Mouse (Mus musculus) heart, postnatal 0 days (tissue): Measurements from ENCODE around the gene St7l. TPM values are rescaled to one million over a fixed set of nuclear protein-coding genes. Genes with fewer than 3 reads are reported as not detected.
A peak's percentile ranks its signal among the peaks of the same experiment; 100 is the strongest.

Experiments
- ATAC-seq: fragments of 200-750 bp; cut with Nextera tagmentation; 2 replicates; pipeline ENCODE4 v1.8.0; 2017; ENCODE audit warnings: low read depth, moderate number of reproducible peaks, moderate library complexity; ENCODE audit not compliant: insufficient read depth
- DNase-seq: peaks from one replicate; pipeline ENCODE4 v3.0.0-alpha.2; 2016; ENCODE audit warnings: low spot score
- H3K27ac ChIP-seq: fragments of 300-500 bp; sonication (generic); 2 replicates; pipeline ENCODE4 v1.5.1; 2014; ENCODE audit warnings: low read depth, mild to moderate bottlenecking
- H3K27me3 ChIP-seq: fragments of 300-500 bp; sonication (generic); 2 replicates; pipeline ENCODE4 v1.6.1; 2014; ENCODE audit warnings: low read length, mixed read lengths; ENCODE audit not compliant: control insufficient read depth, insufficient read depth
- H3K36me3 ChIP-seq: fragments of 300-500 bp; sonication (generic); replicated peaks from 2 replicates; pipeline ENCODE4 v1.6.1; 2014; ENCODE audit warnings: low read length, mixed read lengths; ENCODE audit not compliant: control insufficient read depth, insufficient read depth
- H3K4me1 ChIP-seq: fragments of 300-500 bp; sonication (generic); 2 replicates; pipeline ENCODE4 v1.6.1; 2014; ENCODE audit warnings: antibody characterized with exemption; ENCODE audit not compliant: control insufficient read depth, insufficient read depth
- H3K4me2 ChIP-seq: fragments of 300-500 bp; sonication (generic); 2 replicates; pipeline ENCODE4 v1.6.1; 2014; ENCODE audit warnings: low read depth, mild to moderate bottlenecking, low read length, moderate library complexity
- H3K4me3 ChIP-seq: fragments of 300-500 bp; sonication (generic); 2 replicates; pipeline ENCODE4 v1.5.1; 2014; ENCODE audit warnings: low read depth, low read length
- H3K9ac ChIP-seq: fragments of 300-500 bp; sonication (generic); replicated peaks from 2 replicates; pipeline ENCODE4 v1.6.1; 2014; ENCODE audit warnings: low read depth, low read length, mixed read lengths
- H3K9me3 ChIP-seq: fragments of 300-500 bp; sonication (generic); replicated peaks from 2 replicates; pipeline ENCODE4 v1.6.1; 2016; ENCODE audit warnings: low read length; ENCODE audit not compliant: control insufficient read depth
- CTCF ChIP-seq: IDR thresholded peaks from 2 replicates; pipeline ENCODE4 v1.5.1; 2016; ENCODE audit warnings: antibody characterized with exemption, control low read depth, low read depth
- EP300 ChIP-seq: IDR thresholded peaks from 2 replicates; pipeline ENCODE4 v1.6.1; 2016; ENCODE audit warnings: antibody characterized with exemption, low read depth
- WGBS: fragments of 180-500 bp; shearing (Covaris S2); extraction: QIAGEN DNeasy Blood & Tissue Kit; methylation state at CpG from one replicate; pipeline ENCODE4 v1.1.7; 2014; 5-methylcytosine and 5-hydroxymethylcytosine counted together
- polyA plus RNA-seq: library from polyadenylated mRNA; unstranded; fragments of >200 nt; fragmentation: Nextera tagmentation; extraction: Ambion mirVana; gene quantifications from 2 replicates; pipeline ENCODE4 v1.2.1, GENCODE M21; 2015
- total RNA-seq: library from RNA; depleted of rRNA; stranded (reverse); fragments of >200 nt; gene quantifications from 2 replicates; pipeline ENCODE4 v1.2.3, GENCODE M21; 2014; ENCODE audit warnings: low replicate concordance; rRNA removed

Gene St7l
- total and polyA plus RNA-seq, 2 experiments from 2014 or later, result 14.2 to 23.7 TPM

- H3K4me1 ChIP-seq, result 0 out of 2 replicates have a peak, but pooled peaks cover 10% of the 10 kb centered on the region
- WGBS, result 30% methylated on average over 12 of the region's 13 CpGs
Measured at GRCm38 (mm10) chr3:104963331-104964276, 99.8 kb downstream of the St7l start.

GRCm38 (mm10) chr3:104965070-104965855, 101.5 kb downstream of the St7l start:
- ATAC-seq, result no peak
- WGBS, result 68% methylated on average over 8 of the region's 8 CpGs
- no peak for DNase-seq
- Histone ChIP-seq H3K9me3 (no peaks in the 10 kb centered on the region), H3K4me1 (0 out of 2 replicates have a peak, but pooled peaks cover 10% of the 10 kb centered on the region), H3K4me3 (no peak overlapping the region), H3K4me2 (no peak overlapping the region), H3K36me3 (no peaks in the 10 kb centered on the region), H3K9ac (no peak overlapping the region), H3K27ac (no peak overlapping the region), H3K27me3 (peaks cover 37% of the 10 kb centered on the region)
- no peak for TF ChIP-seq CTCF
- TF ChIP-seq EP300, result no peak

More at GRCm38 (mm10) chr3:104963331-104964276, 99.8 kb downstream of the St7l start:
- Histone ChIP-seq H3K4me3 (no peak overlapping the region), H3K27me3 (peaks cover 51% of the 10 kb centered on the region), H3K9ac (no peak overlapping the region), H3K36me3 (no peaks in the 10 kb centered on the region), H3K4me2 (no peak overlapping the region), H3K27ac (no peak overlapping the region), H3K9me3 (no peaks in the 10 kb centered on the region)
- TF ChIP-seq CTCF, result no peak
- TF ChIP-seq EP300, result no peak
- DNase-seq (no peak), ATAC-seq (no peak)

GRCm38 (mm10) chr3:104965991-104966554, 102.3 kb downstream of the St7l start:
- H3K4me2 ChIP-seq, result no peak overlapping the region
- no peak overlapping the region for H3K9ac ChIP-seq
- no peaks in the 10 kb centered on the region for H3K36me3 ChIP-seq
- 82% methylated on average over 7 of the region's 7 CpGs for WGBS
- no peaks in the 10 kb centered on the region for H3K9me3 ChIP-seq
- peaks cover 29% of the 10 kb centered on the region for H3K27me3 ChIP-seq
- no peak overlapping the region for H3K4me3 ChIP-seq
- ATAC-seq, result no peak
- TF ChIP-seq EP300, result no peak
- no peak for TF ChIP-seq CTCF
- H3K4me1 ChIP-seq, result 0 out of 2 replicates have a peak, but pooled peaks cover 10% of the 10 kb centered on the region
- H3K27ac ChIP-seq, result no peak overlapping the region
- no peak for DNase-seq

DNA sequence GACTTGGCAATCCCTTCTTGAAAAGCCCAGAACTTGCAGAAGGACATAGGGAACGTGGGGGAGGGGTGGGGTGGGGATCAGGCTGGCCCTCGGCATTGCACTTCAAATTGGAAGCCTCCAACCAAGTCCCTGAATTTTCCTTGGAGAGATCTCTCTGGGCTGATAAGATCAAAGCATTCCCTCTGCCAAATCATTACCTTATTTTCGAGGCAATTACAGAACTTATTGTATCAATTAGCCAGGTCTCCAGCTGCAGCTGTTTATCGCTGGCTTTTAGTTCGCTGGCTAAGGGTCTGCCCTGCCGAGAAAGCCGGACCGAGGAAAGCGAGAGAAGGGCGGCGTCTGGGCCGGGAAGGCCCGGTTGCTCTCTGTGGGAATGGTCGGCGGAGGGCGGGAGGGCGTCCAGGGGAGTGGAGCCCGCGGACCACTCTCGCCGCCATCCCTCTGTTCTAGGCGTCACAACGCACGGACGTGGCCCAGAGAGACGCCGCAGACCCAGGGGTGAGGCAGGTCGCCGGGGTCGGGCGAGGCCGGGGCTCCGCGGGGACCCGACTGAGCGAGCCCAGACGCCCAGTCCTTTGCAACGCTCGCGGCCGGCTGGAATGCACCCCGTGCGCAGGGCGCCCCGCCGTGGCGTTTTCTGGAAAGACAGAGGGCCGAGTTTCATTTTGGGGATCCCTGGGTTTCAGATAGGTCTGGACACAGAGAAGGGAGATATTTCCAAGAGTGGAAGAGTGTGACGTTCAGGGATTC, 103.9 kb downstream of the St7l start:
- peak overlapping the region; percentile 76 for H3K9ac ChIP-seq
- H3K36me3 ChIP-seq, result no peaks in the 10 kb centered on the region
- DNase-seq (peak; percentile 65), ATAC-seq (peak; percentile 82)
- peak; percentile 75 for TF ChIP-seq CTCF
- TF ChIP-seq EP300, result no peak
- peaks cover 13% of the 10 kb centered on the region for H3K27me3 ChIP-seq
- H3K9me3 ChIP-seq, result no peaks in the 10 kb centered on the region
- no peaks in the 10 kb centered on the region for H3K4me1 ChIP-seq
- peak overlapping the region; percentile 82 for H3K4me2 ChIP-seq
- H3K4me3 ChIP-seq, result peak overlapping the region; percentile 61
- peak overlapping the region; percentile 74 for H3K27ac ChIP-seq
- WGBS, result 2% methylated on average over 49 of the region's 49 CpGs

Other genes starting within 250 kb of the St7l start
- 213 and 255 TPM in 2 replicates for gene Slc16a1, start 225.3 kb upstream of the St7l start, total RNA-seq
- gene Slc16a1, start 225.3 kb upstream of the St7l start, polyA plus RNA-seq, result 73.4 and 104 TPM in 2 replicates
- gene Ppm1j, start 82.9 kb upstream of the St7l start, total RNA-seq, result 49.4 and 84.0 TPM in 2 replicates
- 59.0 and 67.8 TPM in 2 replicates for gene Ppm1j, start 82.9 kb upstream of the St7l start, polyA plus RNA-seq
- 0.77 and 1.1 TPM in 2 replicates for gene Fam19a3, start 82.2 kb upstream of the St7l start, total RNA-seq
- 1.1 TPM in 2 replicates for gene Fam19a3, start 82.2 kb upstream of the St7l start, polyA plus RNA-seq
- 165 and 170 TPM in 2 replicates for gene Rhoc, start 75.6 kb upstream of the St7l start, total RNA-seq
- 165 and 170 TPM in 2 replicates for gene Rhoc, start 75.6 kb upstream of the St7l start, polyA plus RNA-seq
- 19.9 and 20.2 TPM in 2 replicates for gene Mov10, start 45.4 kb upstream of the St7l start, total RNA-seq
- 13.2 and 14.0 TPM in 2 replicates for gene Mov10, start 45.4 kb upstream of the St7l start, polyA plus RNA-seq
- 141 and 143 TPM in 2 replicates for gene Capza1, start 500 bp downstream of the St7l start, total RNA-seq
- 95.5 and 98.4 TPM in 2 replicates for gene Capza1, start 500 bp downstream of the St7l start, polyA plus RNA-seq
- gene Wnt2b, start 97.9 kb downstream of the St7l start, total RNA-seq, result 0.80 and 1.4 TPM in 2 replicates
- 0.23 and 0.34 TPM in 2 replicates for gene Wnt2b, start 97.9 kb downstream of the St7l start, polyA plus RNA-seq
- 8.9 and 15.0 TPM in 2 replicates for gene Cttnbp2nl, start 189.1 kb downstream of the St7l start, total RNA-seq
- gene Cttnbp2nl, start 189.1 kb downstream of the St7l start, polyA plus RNA-seq, result 12.6 and 13.5 TPM in 2 replicates
- not detected in 2 replicates for gene 4930564D02Rik, start 202.8 kb downstream of the St7l start, total RNA-seq
- gene 4930564D02Rik, start 202.8 kb downstream of the St7l start, polyA plus RNA-seq, result not detected in 2 replicates